Mouse (Mus musculus) ES-E14 (cell line): ENCODE data around the gene Tubgcp2.

Experiments
- MAFK ChIP-seq: IDR thresholded peaks from 2 replicates; pipeline ENCODE4 v1.6.1; 2014; ENCODE audit warnings: mild to moderate bottlenecking, low read depth, low read length, inconsistent platforms; ENCODE audit not compliant: insufficient read depth
- ZC3H11A ChIP-seq: IDR thresholded peaks from 2 replicates; pipeline ENCODE4 v1.6.1; 2012; ENCODE audit warnings: low read depth, mild to moderate bottlenecking, inconsistent platforms, low read length, borderline replicate concordance
- ZNF384 ChIP-seq: IDR thresholded peaks from 2 replicates; pipeline ENCODE4 v1.6.1; 2012; ENCODE audit warnings: low read depth, low read length, inconsistent platforms

DNA sequence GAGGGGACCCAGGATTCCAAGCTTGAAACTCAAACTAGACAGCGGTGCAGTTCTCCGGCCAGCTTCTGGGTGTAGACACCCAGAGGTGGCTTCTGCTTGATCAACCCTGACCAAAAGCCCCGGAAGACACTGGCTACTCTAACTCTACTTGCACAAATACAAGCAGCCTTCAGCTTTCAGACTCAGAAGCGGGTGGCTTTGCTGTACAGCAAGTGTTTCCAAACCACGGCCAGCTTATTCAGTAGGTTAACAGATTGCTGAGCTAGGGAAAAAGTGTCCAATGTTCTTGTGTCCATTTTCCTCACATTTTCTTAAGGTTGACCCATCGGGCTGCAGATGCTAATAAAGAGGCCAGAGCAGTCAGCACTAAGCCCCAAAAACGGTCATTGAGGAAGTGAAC lies 22.1 kb upstream of the Tubgcp2 start:
- no peak for TF ChIP-seq ZC3H11A
- TF ChIP-seq ZNF384, result no peak
- TF ChIP-seq MAFK, result no peak
